Mouse (Mus musculus) heart, postnatal 0 days (tissue): ENCODE data around the gene Tbx15.

Experiments
- CTCF ChIP-seq: IDR thresholded peaks from 2 replicates; pipeline ENCODE4 v1.5.1; 2016; ENCODE audit warnings: antibody characterized with exemption, control low read depth, low read depth
- EP300 ChIP-seq: IDR thresholded peaks from 2 replicates; pipeline ENCODE4 v1.6.1; 2016; ENCODE audit warnings: antibody characterized with exemption, low read depth

DNA sequence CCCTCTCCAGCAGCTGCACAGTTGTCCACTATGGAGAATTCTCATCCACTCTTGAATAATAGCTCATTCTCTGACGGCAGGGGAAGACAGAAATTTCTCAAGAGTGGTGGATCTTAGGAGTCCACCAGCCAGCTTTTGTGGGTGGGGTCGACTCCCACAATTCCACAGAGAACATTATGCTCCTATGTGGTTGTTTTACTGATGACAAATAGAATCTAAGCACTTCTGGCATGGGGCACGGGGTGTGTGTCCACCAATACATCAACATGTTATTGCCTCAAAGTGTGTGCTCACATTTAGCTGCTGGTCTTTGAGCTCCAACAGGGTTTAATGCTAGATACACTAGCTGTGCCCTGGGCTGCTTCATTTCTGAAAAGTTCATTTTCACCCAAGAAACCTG, 6.4 kb downstream of the Tbx15 start:
- TF ChIP-seq CTCF (no peak), EP300 (no peak)
